Mouse (Mus musculus) spleen, embryonic (tissue): ENCODE data around the gene Lin54.

ENCODE experiments used
- CTCF ChIA-PET: fragments of 350-600 bp; sonication (Branson Sonifier 250); formaldehyde crosslinking; loops from one replicate; lab custom pipeline; 2022; lab: Charles Lee

Gene Lin54

GRCm38 (mm10) chr5:100491704-100492103 lies 8.7 kb downstream of the Lin54 start:
- CTCF ChIA-PET: no interaction called here

GRCm38 (mm10) chr5:100489340-100489739 lies 11.1 kb downstream of the Lin54 start:
- CTCF ChIA-PET: no interaction called here

- CTCF ChIA-PET: interaction anchor here (1.5 kb wide), 1 partner anchor 10 kb away, joined by 4 read pairs; no protein-coding TSS in a partner anchor
Observed at GRCm38 (mm10) chr5:100488231-100488630, 12.2 kb downstream of the Lin54 start.

- CTCF ChIA-PET: interaction anchor here (1.5 kb wide), 1 partner anchor 11 kb away, joined by 4 read pairs; no protein-coding TSS in a partner anchor
Observed at GRCm38 (mm10) chr5:100487120-100487519, 13.3 kb downstream of the Lin54 start.

- CTCF ChIA-PET: no interaction called here
Observed at GRCm38 (mm10) chr5:100483569-100483968, 16.9 kb downstream of the Lin54 start.

GRCm38 (mm10) chr5:100477604-100478003 lies 22.8 kb downstream of the Lin54 start:
- CTCF ChIA-PET: no interaction called here

GRCm38 (mm10) chr5:100476328-100476727 lies 24.1 kb downstream of the Lin54 start:
- CTCF ChIA-PET: no interaction called here

GRCm38 (mm10) chr5:100467336-100467735 lies 33.1 kb downstream of the Lin54 start:
- CTCF ChIA-PET: no interaction called here

- CTCF ChIA-PET: no interaction called here
Observed at GRCm38 (mm10) chr5:100466624-100467023, 33.8 kb downstream of the Lin54 start.

GRCm38 (mm10) chr5:100462374-100462773 lies 38.1 kb downstream of the Lin54 start:
- CTCF ChIA-PET: no interaction called here

GRCm38 (mm10) chr5:100461526-100461925 lies 38.9 kb downstream of the Lin54 start:
- CTCF ChIA-PET: no interaction called here

GRCm38 (mm10) chr5:100459468-100459867 lies 41.0 kb downstream of the Lin54 start:
- CTCF ChIA-PET: no interaction called here

- CTCF ChIA-PET: no interaction called here
Observed at GRCm38 (mm10) chr5:100451871-100452270, 48.6 kb downstream of the Lin54 start.

GRCm38 (mm10) chr5:100438796-100439195 lies 61.6 kb downstream of the Lin54 start:
- CTCF ChIA-PET: no interaction called here

- CTCF ChIA-PET: no interaction called here
Observed at GRCm38 (mm10) chr5:100437917-100438316, 62.5 kb downstream of the Lin54 start.

GRCm38 (mm10) chr5:100437086-100437485 lies 63.4 kb downstream of the Lin54 start:
- CTCF ChIA-PET: no interaction called here

- CTCF ChIA-PET: no interaction called here
Observed at GRCm38 (mm10) chr5:100430966-100431365, 69.5 kb downstream of the Lin54 start.

- CTCF ChIA-PET: interaction anchor here (0.6 kb wide), 1 partner anchor 240 kb away, joined by 3 read pairs; no protein-coding TSS in a partner anchor
Observed at GRCm38 (mm10) chr5:100430076-100430390, 70.4 kb downstream of the Lin54 start.

GRCm38 (mm10) chr5:100429344-100430075 lies 70.9 kb downstream of the Lin54 start:
- CTCF ChIA-PET: interaction anchor here (0.5 to 0.6 kb wide), 2 partner anchors 106 to 240 kb away, joined by 3 to 4 read pairs; no protein-coding TSS in a partner anchor

- CTCF ChIA-PET: interaction anchor here (0.5 to 0.6 kb wide), 2 partner anchors 106 to 110 kb away, joined by 4 to 11 read pairs; no protein-coding TSS in a partner anchor
Observed at GRCm38 (mm10) chr5:100428734-100429343, 71.6 kb downstream of the Lin54 start.

GRCm38 (mm10) chr5:100428031-100428733 lies 72.3 kb downstream of the Lin54 start:
- CTCF ChIA-PET: interaction anchor here (0.6 kb wide), 2 partner anchors 11 to 111 kb away, joined by 3 to 11 read pairs; no protein-coding TSS in a partner anchor

- CTCF ChIA-PET: no interaction called here
Observed at GRCm38 (mm10) chr5:100427276-100427675, 73.2 kb downstream of the Lin54 start.
